Mouse (Mus musculus) thymus, adult 18-20 months (tissue): ENCODE measurements around the gene Gm15023.
"Not testable (repeated sequence)": the region's sequence is repeated elsewhere in the genome, so short reads cannot be mapped to it uniquely, and the experiment has no call there.

Source experiments
- DNase-seq, 2 experiments: peaks; one replicate each; pipeline ENCODE4 v3.0.0; 2022; ENCODE audit warnings: mixed read lengths in 2 of 2

The Gm15023 gene

DNA sequence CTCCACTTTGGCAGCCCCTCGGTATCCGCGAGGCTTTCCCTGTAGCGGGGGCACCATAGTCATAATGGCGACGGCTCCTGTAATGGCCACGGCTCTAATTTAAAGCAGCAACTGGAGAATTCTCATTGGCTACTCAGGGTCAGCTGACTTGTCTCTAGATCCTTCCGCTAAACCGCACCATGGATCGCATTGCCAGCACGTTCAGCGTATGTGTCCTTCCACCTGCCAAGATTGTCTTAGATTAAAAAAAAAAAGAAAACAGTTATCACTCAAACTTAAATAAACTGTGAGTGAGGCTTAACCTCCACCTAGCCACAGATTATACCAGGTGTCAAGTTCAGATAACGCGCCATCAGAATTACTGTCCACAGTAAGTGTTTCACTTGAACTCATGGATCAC lies at the start of gene Gm15023:
Gene Gm15023, minus strand, starts transcription at position 101 of the 400 bp plus-strand sequence.
- DNase-seq, result not testable (repeated sequence)

DNA sequence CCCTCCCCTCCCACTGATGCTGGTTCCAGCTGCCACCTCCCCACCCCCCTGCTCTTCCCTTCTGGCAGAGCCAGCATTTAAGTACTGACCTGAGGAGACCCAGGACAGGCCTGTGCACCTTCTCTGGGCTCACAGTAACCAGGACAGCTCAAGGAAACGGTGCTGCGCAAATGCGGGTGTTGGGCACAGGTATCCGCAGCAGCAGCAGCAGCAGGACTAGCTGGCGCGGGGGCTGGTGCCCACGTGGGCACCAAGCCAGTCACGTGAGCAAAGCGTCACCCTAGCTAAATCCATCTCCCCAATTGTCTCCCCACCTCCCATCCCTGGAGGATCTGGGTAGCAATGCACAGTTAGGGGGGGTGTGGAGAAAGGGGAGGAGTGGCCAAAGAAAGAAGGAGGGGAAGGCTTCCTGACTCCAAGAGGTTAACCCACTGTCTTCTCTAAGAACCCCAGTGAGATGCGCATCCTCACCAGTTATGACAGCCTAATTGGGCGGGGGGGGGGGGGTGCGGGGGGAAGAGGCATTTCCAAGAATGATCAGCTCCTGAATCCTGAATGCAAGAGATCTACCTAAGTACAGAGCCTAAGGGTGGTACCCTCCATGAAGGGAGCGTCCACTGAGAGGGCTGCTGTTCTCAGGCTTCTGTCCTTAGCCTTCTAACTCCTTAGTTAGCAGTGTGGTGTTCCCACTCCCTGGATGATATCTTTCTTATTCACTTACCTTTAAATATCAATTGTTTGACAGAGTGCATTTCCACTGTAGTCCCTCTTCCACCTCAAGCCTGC lies 33.2 kb upstream of the Gm15023 start, which contains the start of gene Tceal6:
Gene Tceal6, minus strand, starts transcription at position 252 of the 786 bp plus-strand sequence.
- DNase-seq, result no peak

DNA sequence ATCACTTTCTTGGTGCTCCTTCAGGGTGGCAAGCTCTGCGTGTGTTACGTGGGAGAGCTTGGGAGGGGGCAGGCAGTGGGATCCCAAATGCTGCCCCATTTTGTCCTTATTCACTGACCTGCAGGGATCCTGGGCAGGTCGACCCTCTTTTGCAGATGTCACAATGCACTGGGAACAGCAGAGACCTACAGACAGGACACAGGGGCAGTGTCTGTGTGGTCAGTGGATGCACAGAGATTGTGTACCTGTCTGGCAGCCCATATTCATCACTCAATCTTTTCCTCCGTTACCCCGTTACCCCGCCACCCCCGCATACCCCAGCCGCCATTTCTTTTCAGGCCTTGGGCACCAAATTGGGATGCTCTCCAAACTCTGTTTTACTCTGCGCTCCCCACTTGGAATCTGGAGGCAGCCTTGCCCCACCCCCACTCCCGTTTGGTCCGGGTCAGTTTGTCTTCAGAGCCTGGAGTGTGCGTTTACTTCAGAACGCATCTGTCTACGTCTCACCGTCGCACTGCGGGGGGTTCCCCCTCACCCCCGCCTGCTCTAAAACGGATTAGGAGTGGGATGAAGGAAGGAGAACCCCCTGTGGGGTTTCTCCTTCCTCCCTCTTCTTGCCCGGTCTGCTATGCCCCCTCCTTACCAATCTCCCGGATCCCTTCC lies 32.5 kb upstream of the Gm15023 start:
- DNase-seq, result not testable (repeated sequence)

DNA sequence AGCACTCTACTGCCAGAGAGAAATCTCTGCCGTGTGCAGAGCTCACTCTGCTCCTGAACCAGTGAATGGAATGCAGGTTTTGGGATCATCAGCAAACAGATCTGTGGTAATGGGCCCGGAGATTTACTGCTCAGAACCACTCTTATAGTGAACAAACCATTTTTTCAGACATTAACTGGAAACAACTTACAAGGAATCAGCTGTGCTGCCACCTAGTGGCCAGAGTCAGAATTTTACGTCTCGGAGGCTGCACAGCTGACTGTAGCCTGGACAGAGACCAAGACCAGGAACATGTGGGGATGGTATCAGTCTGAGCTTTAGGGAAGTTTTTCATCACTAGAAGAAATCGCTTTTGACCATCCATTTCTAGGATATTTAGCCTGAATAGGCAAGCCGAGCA lies 12.5 kb upstream of the Gm15023 start:
- DNase-seq, result not testable (repeated sequence)

- DNase-seq, result not testable (repeated sequence)
Observed at GRCm38 (mm10) chrX:135188661-135189060, 11.2 kb upstream of the Gm15023 start.
